Mouse (Mus musculus) lung, postnatal 36 days (tissue): ENCODE measurements around the gene Rflnb.
A peak's percentile ranks its signal among the peaks of the same experiment; 100 is the strongest.
"Not testable (repeated sequence)": the region's sequence is repeated elsewhere in the genome, so short reads cannot be mapped to it uniquely, and the experiment has no call there.

Experiments
- DNase-seq: peaks from one replicate; pipeline ENCODE4 v3.0.0; 2022; ENCODE audit warnings: mixed read lengths

Gene Rflnb

GRCm38 (mm10) chr11:76035182-76035581 lies 7.6 kb upstream of the Rflnb start:
- no peak for DNase-seq

DNA sequence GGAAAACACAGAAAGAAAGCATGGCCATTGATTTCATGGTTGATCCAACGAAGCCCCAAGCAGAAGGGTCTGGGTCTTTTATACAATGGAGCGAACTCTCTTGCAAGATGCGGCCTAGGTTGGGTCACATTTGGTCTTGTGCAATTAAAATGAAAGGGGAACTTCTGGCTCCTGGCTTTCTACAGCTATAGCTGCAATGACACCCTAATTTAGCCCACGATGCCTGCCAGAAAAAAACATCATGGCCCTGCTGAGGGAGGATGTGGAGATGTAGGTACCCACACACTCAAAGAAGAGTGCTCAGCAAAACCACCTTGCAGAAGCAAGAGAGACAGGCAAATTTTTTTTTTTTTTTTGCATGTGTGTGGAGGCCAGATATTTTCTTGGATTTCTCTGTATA lies 6.3 kb upstream of the Rflnb start:
- peak; percentile 62 for DNase-seq

DNA sequence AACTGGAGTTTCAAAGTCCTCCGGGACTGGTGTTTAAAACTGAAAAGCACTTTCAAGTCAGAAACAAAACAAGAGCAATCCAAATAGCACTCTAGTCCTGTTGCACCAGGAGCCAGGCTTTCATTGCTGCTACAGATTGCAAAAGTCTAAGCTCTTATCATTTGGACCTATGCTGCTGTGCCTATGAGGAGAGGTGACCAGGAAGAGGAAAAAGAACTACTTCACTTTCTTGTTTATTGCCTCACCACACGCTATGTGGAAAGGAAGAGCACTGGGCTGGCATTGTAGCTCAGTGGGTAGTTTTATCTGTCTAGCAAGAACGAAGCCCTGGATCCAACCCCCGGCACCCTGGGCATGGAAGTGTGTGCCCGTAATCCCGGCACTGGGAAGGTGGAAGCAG lies 5.8 kb upstream of the Rflnb start:
- DNase-seq = peak; percentile 67

- DNase-seq = no peak
Measured at GRCm38 (mm10) chr11:76028072-76028465, 487 bp upstream of the Rflnb start.

DNA sequence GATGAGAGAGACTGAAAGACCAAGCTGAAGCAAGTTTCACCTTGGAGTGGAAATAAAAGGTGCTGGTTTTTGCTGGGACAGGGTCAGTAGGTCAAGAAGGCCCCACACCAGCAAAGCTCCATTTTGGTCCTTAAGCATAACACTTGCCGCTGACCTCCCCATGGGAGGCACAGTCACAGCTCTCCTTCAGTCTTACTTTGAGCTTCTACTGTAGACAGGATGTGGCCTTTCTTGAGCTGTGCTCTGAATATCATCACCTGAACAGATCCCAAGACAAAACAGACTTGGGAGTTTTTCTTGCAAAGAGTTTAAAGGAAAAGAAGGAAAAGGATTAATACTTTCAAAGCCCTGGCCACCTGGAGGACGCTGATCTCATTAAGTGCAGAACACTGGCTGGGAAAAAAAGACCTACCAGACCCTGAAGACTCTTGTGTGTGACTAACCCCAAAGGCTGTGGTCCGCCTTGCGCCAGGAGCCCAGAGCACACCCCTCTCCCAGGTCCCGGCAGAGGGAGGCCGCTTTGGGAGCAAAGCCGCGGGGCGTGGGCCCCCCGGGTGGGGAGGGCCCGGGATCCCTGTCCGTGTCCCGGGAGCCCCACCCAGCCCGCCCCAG lies 949 bp downstream of the Rflnb start:
- DNase-seq = no peak

GRCm38 (mm10) chr11:76025080-76025583 lies 2.5 kb downstream of the Rflnb start:
- no peak for DNase-seq

DNA sequence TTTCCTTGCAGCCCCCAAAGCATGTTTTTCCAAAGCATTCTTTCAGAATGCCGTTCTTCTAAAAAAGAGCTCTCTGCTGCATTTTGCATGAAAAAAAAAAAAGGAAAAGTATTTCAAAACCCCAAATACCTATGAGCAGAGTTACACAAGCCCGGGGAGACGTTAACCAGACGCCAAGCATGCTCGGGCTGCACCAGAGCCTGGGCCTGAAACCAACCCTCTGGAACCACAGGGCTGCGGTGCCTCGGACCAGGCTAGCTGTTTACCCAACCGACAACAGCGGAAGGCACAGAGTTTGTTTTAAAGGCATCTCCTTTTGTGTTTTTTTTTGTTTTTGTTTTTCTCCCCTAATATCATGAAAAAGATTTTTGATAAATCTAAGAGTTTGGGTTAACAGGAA lies 6.7 kb downstream of the Rflnb start:
- DNase-seq = no peak

- no peak for DNase-seq
Measured at GRCm38 (mm10) chr11:76019879-76020278, 7.7 kb downstream of the Rflnb start.

DNA sequence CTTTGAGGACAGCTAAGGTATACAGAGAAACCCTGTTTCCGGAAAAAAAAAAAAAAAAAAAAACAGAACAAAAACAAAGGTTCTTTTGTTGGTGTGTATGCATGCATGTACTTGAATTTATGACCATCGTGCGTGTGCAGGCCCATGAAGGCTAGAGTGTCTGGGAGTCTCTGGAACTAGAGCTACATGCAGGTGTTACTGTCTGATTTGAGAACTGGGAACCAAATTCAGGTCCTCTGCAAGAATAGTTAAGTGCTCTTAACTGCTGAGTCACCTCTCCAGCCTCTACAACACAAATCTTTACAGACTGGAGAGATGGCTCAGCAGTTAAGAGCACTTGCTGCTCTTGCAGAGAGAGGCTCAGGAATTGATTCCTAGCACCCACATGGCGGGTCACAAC lies 11.8 kb downstream of the Rflnb start:
- peak; percentile 17 for DNase-seq

DNA sequence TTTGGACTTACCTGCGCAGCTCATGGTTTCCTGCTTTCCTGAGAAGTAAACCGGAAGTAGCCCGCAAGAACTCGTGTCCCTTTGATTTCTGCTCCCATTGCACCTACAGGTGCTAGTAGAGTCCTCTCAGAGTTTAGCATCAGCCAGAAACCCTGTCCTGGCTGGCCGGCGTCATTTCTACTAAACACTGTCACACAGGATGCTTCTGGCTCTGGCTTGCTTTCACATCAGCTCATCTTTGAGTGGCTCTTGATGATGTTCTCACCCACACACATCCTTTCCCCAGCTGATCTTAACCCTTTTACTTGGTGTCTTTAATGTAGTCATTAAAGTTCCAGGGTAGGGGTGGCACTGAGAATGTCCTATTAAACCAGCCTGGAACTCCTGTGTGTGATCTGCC lies 12.3 kb downstream of the Rflnb start:
- DNase-seq = no peak

GRCm38 (mm10) chr11:76010838-76011624 lies 16.6 kb downstream of the Rflnb start:
- no peak for DNase-seq

- no peak for DNase-seq
Measured at GRCm38 (mm10) chr11:76009101-76009500, 18.5 kb downstream of the Rflnb start.

GRCm38 (mm10) chr11:76008162-76008561 lies 19.4 kb downstream of the Rflnb start:
- DNase-seq = no peak

DNA sequence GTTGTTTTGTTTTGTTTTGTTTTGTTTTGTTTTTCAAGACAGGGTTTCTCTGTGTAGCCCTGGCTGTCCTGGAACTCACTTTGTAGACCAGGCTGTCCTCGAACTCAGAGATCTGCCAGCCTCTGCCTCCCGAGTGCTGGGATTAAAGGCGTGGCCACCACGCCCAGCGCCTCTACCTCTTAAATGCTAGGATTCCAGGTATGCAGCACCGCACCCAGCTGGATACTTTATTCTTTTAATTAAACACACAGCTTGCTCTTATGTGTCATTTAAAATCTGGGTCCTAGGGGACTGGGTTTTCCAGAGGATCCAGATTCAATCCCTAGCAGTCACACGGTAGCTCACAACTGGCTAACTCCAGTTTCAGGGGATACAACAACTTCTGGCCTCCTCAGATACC lies 23.3 kb downstream of the Rflnb start:
- DNase-seq = not testable (repeated sequence)

- no peak for DNase-seq
Measured at GRCm38 (mm10) chr11:76001237-76001878, 26.2 kb downstream of the Rflnb start.

DNA sequence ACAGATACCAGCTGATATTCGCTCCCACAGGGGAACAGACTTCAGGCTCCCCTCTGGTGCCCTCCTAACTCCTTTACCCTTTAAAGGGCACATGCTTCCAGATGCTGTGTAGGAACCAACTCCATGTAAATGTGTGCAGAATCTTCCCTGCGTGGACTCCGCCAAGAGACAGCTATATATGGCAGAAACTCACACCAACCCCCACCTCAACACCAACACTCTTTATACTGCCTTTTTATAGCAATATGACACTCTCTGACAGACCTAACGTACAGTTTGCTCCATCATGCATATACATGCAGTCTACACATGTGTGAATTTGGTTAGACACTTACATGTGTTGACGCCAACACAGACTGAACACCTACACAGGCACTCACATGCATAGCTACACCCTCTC lies 26.9 kb downstream of the Rflnb start:
- DNase-seq = no peak

- peak; percentile 93 for DNase-seq
Measured at GRCm38 (mm10) chr11:75999440-76000155, 28.0 kb downstream of the Rflnb start, which contains the start of gene 1700016K19Rik. TSS of gene 1700016K19Rik (plus strand) at chr11:75999912.

- no peak for DNase-seq
Measured at GRCm38 (mm10) chr11:75994357-75994756, 33.2 kb downstream of the Rflnb start.

GRCm38 (mm10) chr11:75992481-75992880 lies 35.1 kb downstream of the Rflnb start:
- no peak for DNase-seq

- DNase-seq = no peak
Measured at GRCm38 (mm10) chr11:75991911-75992310, 35.7 kb downstream of the Rflnb start.

DNA sequence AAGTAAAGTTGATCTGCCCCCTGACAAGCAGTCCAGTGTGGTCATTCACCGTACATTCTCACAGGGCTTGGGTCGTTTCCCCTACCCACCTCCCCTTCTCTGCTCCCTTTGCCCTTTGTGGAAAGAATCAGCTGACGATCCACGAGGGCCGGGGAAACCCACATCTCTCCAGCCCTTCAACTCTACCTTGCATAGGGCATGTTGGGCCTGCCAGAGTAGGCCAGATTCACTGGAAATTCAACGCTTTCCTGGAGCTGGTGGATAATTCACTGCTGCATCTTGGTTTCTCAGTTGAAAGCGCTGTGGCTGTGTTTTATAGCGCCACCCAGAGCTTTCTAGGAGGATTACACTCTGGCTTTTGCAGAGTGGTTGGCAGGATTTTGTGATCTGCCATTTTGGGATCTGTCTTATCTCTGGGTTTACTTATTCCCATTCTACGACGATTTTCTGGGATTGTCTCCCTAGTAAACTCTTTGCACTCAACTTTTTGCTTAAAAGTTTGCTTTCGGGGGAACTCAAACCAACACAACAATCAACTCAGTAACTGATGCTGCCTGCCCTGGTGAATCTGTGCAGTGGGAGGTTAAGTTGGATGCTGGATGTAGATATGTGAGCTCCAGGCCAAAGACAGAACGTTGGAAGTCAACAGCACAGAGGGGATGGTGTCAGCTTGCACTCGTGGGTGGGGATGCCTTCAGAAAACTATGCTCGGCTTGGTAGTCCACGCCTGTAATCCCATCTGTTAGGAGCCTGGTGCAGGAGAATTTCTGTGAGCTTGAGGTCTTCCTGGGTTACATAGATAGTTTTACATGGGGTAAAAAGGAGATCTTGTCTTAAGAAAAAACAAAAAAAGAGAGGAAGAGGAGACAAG lies 36.4 kb downstream of the Rflnb start:
- DNase-seq = no peak

DNA sequence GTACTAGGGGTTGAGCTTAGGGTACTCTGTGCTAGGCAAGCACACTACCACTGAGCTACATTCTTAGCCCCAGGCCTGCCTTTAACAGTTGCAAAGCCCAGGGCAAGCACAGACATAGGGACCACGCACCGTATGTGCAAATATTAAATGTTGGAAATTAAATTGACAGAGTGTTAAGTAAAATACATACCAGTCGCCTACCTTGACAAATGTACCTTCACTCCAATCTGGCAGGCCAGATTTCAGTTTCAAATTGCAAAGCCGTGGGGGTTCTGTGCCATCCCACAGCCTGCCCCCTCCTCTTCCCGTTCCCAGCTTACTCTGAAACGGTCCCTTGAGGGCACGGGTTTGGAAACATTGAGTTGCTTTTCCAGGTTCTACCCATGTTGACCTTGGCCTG lies 41.6 kb downstream of the Rflnb start:
- DNase-seq = no peak
